Mouse (Mus musculus): ENCODE data around the gene Mef2b.

Mef2b gene

GRCm38 (mm10) chr8:70139026-70139857, at the start of gene Mef2b, which contains the start of the genes Rfxank and Borcs8:
Gene Mef2b (plus strand): TSS chr8:70139711.
Gene Rfxank (minus strand): TSS chr8:70139154.
Gene Borcs8 (plus strand): TSS chr8:70139499.
- DNase-seq (ENCODE audit: low spot score in 2 of 2), result peak; percentile 98

GRCm38 (mm10) chr8:70092786-70093185, 46.7 kb upstream of the Mef2b start:
- no peak for DNase-seq (ENCODE audit: low spot score in 2 of 2)

- no peak for DNase-seq (ENCODE audit: low spot score in 2 of 2)
These were observed 40.2 kb upstream of the Mef2b start for GRCm38 (mm10) chr8:70099276-70099675.

- DNase-seq (ENCODE audit: low spot score in 2 of 2), result no peak
These were observed 39.3 kb upstream of the Mef2b start for GRCm38 (mm10) chr8:70100241-70100640.

GRCm38 (mm10) chr8:70104506-70104905, 35.0 kb upstream of the Mef2b start:
- peak; percentile 8 to 67 for DNase-seq (ENCODE audit: low spot score in 2 of 2)

GRCm38 (mm10) chr8:70104922-70105321, 34.6 kb upstream of the Mef2b start:
- DNase-seq (ENCODE audit: low spot score in 2 of 2), result no peak

- DNase-seq (ENCODE audit: low spot score in 2 of 2), result no peak
These were observed 29.1 kb upstream of the Mef2b start for GRCm38 (mm10) chr8:70110451-70110850.

- no peak for DNase-seq (ENCODE audit: low spot score in 2 of 2)
These were observed 28.2 kb upstream of the Mef2b start for GRCm38 (mm10) chr8:70111192-70111795.

- DNase-seq (ENCODE audit: low spot score in 2 of 2), result no peak
These were observed 27.0 kb upstream of the Mef2b start for GRCm38 (mm10) chr8:70112401-70113016.

- no peak for DNase-seq (ENCODE audit: low spot score in 2 of 2)
These were observed 25.0 kb upstream of the Mef2b start for GRCm38 (mm10) chr8:70114488-70114887.

GRCm38 (mm10) chr8:70114892-70115291, 24.6 kb upstream of the Mef2b start:
- DNase-seq (ENCODE audit: low spot score in 2 of 2), result no peak

- DNase-seq (ENCODE audit: low spot score in 2 of 2), result peak in 1 of 2 experiments; percentile 25
These were observed 21.9 kb upstream of the Mef2b start for GRCm38 (mm10) chr8:70117611-70118010.

- no peak for DNase-seq (ENCODE audit: low spot score in 2 of 2)
These were observed 20.5 kb upstream of the Mef2b start for GRCm38 (mm10) chr8:70118726-70119700.

- peak in 1 of 2 experiments; percentile 38 for DNase-seq (ENCODE audit: low spot score in 2 of 2)
These were observed 18.8 kb upstream of the Mef2b start, which contains the start of gene Ncan for GRCm38 (mm10) chr8:70120667-70121066. Gene Ncan (minus strand): TSS chr8:70120873.

- DNase-seq (ENCODE audit: low spot score in 2 of 2), result no peak
These were observed 16.6 kb upstream of the Mef2b start for GRCm38 (mm10) chr8:70122863-70123262.

GRCm38 (mm10) chr8:70124992-70125391, 14.5 kb upstream of the Mef2b start:
- DNase-seq (ENCODE audit: low spot score in 2 of 2), result no peak

GRCm38 (mm10) chr8:70128435-70128834, 11.1 kb upstream of the Mef2b start:
- no peak for DNase-seq (ENCODE audit: low spot score in 2 of 2)

GRCm38 (mm10) chr8:70129309-70129952, 10.1 kb upstream of the Mef2b start:
- DNase-seq (ENCODE audit: low spot score in 2 of 2), result no peak

GRCm38 (mm10) chr8:70130066-70130465, 9.4 kb upstream of the Mef2b start:
- no peak for DNase-seq (ENCODE audit: low spot score in 2 of 2)

- peak; percentile 69 to 84 for DNase-seq (ENCODE audit: low spot score in 2 of 2)
These were observed 8.2 kb upstream of the Mef2b start, which contains the start of gene Nr2c2ap for GRCm38 (mm10) chr8:70131166-70131883. Gene Nr2c2ap (plus strand): TSS chr8:70131333.

All from thymus, postnatal 10 days (tissue).